Mouse (Mus musculus) kidney, postnatal 14 days (tissue): Measurements from ENCODE around the gene Stard13.

Experiments
- DNase-seq: peaks from one replicate; pipeline ENCODE4 v3.0.0; 2022; ENCODE audit warnings: mixed read lengths

The Stard13 gene

GRCm38 (mm10) chr5:151018450-151018849 lies 215.2 kb downstream of the Stard13 start:
- no peak for DNase-seq

- DNase-seq: peak; percentile 27
Measured at GRCm38 (mm10) chr5:151004216-151004755, 229.3 kb downstream of the Stard13 start.

GRCm38 (mm10) chr5:151002051-151002450 lies 231.6 kb downstream of the Stard13 start:
- DNase-seq: no peak

- DNase-seq: no peak
Measured at GRCm38 (mm10) chr5:151001111-151001510, 232.5 kb downstream of the Stard13 start.

GRCm38 (mm10) chr5:150996586-150996985 lies 237.1 kb downstream of the Stard13 start:
- DNase-seq: no peak

GRCm38 (mm10) chr5:150994096-150994495 lies 239.5 kb downstream of the Stard13 start:
- DNase-seq: no peak
